Mouse (Mus musculus): Measurements from ENCODE around the gene Adcy2. TPM values are rescaled to one million over a fixed set of nuclear protein-coding genes. Genes with fewer than 3 reads are reported as not detected.
A peak's percentile ranks its signal among the peaks of the same experiment; 100 is the strongest.

The Adcy2 gene
- polyA plus RNA-seq (2014; fragmentation: Nextera tagmentation; extraction: Ambion mirVana) = 1.4 and 1.5 TPM in 2 replicates

DNA sequence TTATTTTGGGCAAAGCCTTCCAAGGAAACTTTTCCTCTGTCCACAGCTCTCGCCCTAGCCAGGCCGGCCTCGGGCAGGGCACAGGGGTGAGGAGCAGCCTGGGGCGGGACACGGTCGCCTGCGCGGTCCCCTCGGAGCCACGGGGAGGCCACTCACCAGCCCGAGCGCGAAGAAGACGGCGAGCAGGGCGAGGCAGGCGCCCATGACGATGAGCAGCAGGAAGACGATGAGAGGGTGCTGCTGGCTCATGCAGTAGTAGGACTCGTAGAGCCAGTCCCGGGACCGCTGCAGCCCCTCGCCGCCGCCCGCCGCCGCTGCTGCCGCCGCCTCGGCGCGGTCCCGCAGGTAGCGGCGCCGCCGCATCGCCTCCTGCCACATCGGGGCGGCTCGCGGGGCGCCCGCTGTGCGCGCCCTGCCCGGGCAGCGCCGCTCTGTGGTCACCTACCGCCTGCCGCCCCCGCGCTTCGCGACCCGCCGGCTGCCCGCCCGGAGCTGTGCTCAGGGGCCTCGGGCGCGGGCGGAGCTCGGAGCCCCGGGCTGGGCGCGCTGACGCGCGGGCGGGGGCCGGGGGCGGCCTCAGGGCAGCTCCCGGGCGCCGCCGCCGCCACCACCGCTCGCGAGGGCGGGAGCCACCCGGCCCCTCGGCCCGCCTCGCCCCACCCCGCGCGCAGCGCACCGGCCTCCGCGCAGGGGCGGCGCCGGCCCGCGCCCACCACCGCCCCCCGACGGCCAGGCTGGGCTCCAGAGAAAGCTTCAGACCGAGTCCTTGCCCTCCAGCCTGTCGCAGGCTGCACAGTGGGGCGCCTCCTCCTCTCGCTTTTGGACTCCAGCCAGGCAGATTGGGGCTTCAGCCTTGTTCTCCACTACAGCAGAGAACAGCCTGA is at the start of gene Adcy2:
TSS of gene Adcy2 (minus strand) at position 624 of the 884 bp plus-strand sequence.
- WGBS = under 1% methylated on average over 83 of the region's 106 CpGs
- Histone ChIP-seq H3K27ac (ENCODE audit: low read depth, low read length) (no peak within 1 kb of the TSS), H3K4me2 (peak within 1 kb of the TSS; percentile 88), H3K27me3 (ENCODE audit: control insufficient read depth, insufficient read depth, low read length) (peaks cover 22% of the 10 kb centered on the region), H3K4me3 (ENCODE audit: low read depth, low read length) (peak within 1 kb of the TSS; percentile 60), H3K36me3 (ENCODE audit: control insufficient read depth, insufficient read depth, low read length) (no peaks in the 10 kb centered on the region), H3K9ac (ENCODE audit: low read length) (peak within 1 kb of the TSS; percentile 72), H3K9me3 (ENCODE audit: control insufficient read depth, low read length) (no peaks in the 10 kb centered on the region), H3K4me1 (ENCODE audit: control insufficient read depth, insufficient read depth, low read length) (peaks cover 4% of the 10 kb centered on the region; the same call in 1 of the 2 replicates)
- DNase-seq (ENCODE audit: low spot score, missing footprints) = peak; percentile 93
- ATAC-seq (ENCODE audit: low FRiP score) = peak; percentile 92

- Histone ChIP-seq H3K9me3 (ENCODE audit: control insufficient read depth, low read length) (no peaks in the 10 kb centered on the region), H3K4me3 (ENCODE audit: low read depth, low read length) (no peak overlapping the region), H3K4me2 (no peak overlapping the region), H3K27ac (ENCODE audit: low read depth, low read length) (no peak overlapping the region), H3K9ac (ENCODE audit: low read length) (no peak overlapping the region), H3K4me1 (ENCODE audit: control insufficient read depth, insufficient read depth, low read length) (no peaks in the 10 kb centered on the region), H3K36me3 (ENCODE audit: control insufficient read depth, insufficient read depth, low read length) (no peaks in the 10 kb centered on the region), H3K27me3 (ENCODE audit: control insufficient read depth, insufficient read depth, low read length) (no peaks in the 10 kb centered on the region)
- 89% methylated on average over 5 of the region's 5 CpGs for WGBS
- ATAC-seq (ENCODE audit: low FRiP score) (no peak), DNase-seq (ENCODE audit: low spot score, missing footprints) (no peak)
Measured at GRCm38 (mm10) chr13:69036991-69037597, 37.8 kb upstream of the Adcy2 start.

- Histone ChIP-seq H3K4me2 (no peak overlapping the region), H3K4me3 (ENCODE audit: low read depth, low read length) (no peak overlapping the region), H3K36me3 (ENCODE audit: control insufficient read depth, insufficient read depth, low read length) (no peaks in the 10 kb centered on the region), H3K9me3 (ENCODE audit: control insufficient read depth, low read length) (no peaks in the 10 kb centered on the region), H3K27ac (ENCODE audit: low read depth, low read length) (no peak overlapping the region), H3K27me3 (ENCODE audit: control insufficient read depth, insufficient read depth, low read length) (no peaks in the 10 kb centered on the region), H3K4me1 (ENCODE audit: control insufficient read depth, insufficient read depth, low read length) (no peaks in the 10 kb centered on the region), H3K9ac (ENCODE audit: low read length) (no peak overlapping the region)
- 78% methylated on average over 1 of the region's 1 CpGs for WGBS
- no peak for ATAC-seq (ENCODE audit: low FRiP score)
- no peak for DNase-seq (ENCODE audit: low spot score, missing footprints)
Measured at GRCm38 (mm10) chr13:69034621-69035020, 35.3 kb upstream of the Adcy2 start.

DNA sequence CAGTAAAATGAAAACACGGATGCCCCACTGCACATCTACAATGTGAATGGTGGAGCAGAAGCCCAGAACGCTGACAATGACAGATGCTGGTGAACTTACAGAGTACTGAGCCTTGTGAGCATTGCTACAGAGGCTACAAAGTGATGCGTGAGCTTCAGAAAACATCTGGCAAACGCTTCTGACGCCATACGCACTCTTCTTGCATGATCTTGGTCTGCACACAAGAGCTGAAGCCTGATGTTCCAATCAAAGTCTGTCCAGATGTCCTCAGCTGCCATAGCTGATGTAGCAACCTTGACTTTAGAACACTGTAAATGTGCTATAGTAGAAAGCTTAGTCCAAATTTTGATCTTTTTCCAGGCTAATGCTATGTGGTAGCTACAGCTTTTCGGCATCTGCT is 34.2 kb upstream of the Adcy2 start:
- no peak for ATAC-seq (ENCODE audit: low FRiP score)
- no peaks in the 10 kb centered on the region for H3K4me1 ChIP-seq (ENCODE audit: control insufficient read depth, insufficient read depth, low read length)
- H3K4me2 ChIP-seq = no peak overlapping the region
- H3K27ac ChIP-seq (ENCODE audit: low read depth, low read length) = no peak overlapping the region
- H3K4me3 ChIP-seq (ENCODE audit: low read depth, low read length) = no peak overlapping the region
- H3K9ac ChIP-seq (ENCODE audit: low read length) = no peak overlapping the region
- no peaks in the 10 kb centered on the region for H3K36me3 ChIP-seq (ENCODE audit: control insufficient read depth, insufficient read depth, low read length)
- WGBS = 92% methylated on average over 7 of the region's 7 CpGs
- H3K9me3 ChIP-seq (ENCODE audit: control insufficient read depth, low read length) = no peaks in the 10 kb centered on the region
- no peak for DNase-seq (ENCODE audit: low spot score, missing footprints)
- no peaks in the 10 kb centered on the region for H3K27me3 ChIP-seq (ENCODE audit: control insufficient read depth, insufficient read depth, low read length)

DNA sequence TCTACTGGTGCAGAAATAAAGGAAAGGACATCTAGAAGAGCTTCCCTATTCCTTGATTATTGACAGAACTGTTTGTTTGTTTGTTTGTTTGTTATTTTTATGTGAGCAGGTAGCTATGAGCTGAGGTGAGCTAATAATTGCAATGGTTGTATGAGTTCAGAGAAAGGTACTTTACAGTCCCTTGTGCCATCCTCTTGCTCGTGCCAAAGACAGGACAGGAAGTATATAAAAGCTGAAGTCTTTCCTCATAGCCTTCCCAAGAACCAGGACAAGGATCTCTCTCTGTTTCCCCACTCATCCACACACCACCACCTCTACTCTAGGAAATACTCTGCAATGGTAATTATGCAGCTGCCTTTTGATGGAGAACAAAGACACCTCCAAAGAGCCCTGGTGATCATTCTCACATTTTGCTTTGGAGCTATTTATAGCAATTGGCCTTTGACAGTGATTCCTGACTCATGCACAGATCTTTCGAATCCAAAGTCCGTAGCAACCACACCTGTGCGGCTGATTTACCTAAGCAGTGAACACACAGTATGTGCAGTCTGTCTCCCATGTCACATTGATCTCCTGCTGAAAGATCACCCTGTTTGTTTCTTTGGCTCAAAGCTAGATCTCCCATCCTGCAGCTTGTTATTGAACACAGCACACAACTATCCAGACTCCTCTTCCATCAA is 29.9 kb upstream of the Adcy2 start:
- Histone ChIP-seq H3K9ac (ENCODE audit: low read length) (no peak overlapping the region), H3K36me3 (ENCODE audit: control insufficient read depth, insufficient read depth, low read length) (no peaks in the 10 kb centered on the region), H3K4me1 (ENCODE audit: control insufficient read depth, insufficient read depth, low read length) (no peaks in the 10 kb centered on the region), H3K4me2 (no peak overlapping the region), H3K27me3 (ENCODE audit: control insufficient read depth, insufficient read depth, low read length) (no peaks in the 10 kb centered on the region), H3K9me3 (ENCODE audit: control insufficient read depth, low read length) (no peaks in the 10 kb centered on the region), H3K4me3 (ENCODE audit: low read depth, low read length) (no peak overlapping the region), H3K27ac (ENCODE audit: low read depth, low read length) (no peak overlapping the region)
- ATAC-seq (ENCODE audit: low FRiP score) = no peak
- 86% methylated on average over 4 of the region's 4 CpGs for WGBS
- DNase-seq (ENCODE audit: low spot score, missing footprints) = no peak

DNA sequence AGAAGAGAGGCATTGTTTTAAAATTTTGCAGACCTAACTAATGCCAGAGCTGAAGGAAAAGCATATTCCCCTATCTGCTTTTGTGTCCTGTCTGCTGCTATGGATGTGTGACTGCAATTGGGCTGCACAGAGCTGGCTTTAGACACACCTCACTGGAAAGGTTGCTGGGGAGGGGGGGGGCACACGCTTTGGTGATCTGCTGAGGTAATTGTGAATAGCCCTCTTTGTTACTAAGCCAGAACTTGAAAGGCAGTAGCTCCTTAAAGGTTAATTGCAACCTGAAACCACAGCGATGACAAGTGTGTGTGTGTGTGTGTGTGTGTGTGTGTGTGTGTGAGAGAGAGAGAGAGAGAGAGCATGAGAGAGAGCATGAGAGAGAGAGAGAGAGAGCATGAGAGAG is 25.6 kb upstream of the Adcy2 start:
- no peak overlapping the region for H3K27ac ChIP-seq (ENCODE audit: low read depth, low read length)
- H3K4me1 ChIP-seq (ENCODE audit: control insufficient read depth, insufficient read depth, low read length) = no peaks in the 10 kb centered on the region
- H3K9me3 ChIP-seq (ENCODE audit: control insufficient read depth, low read length) = no peaks in the 10 kb centered on the region
- no peak overlapping the region for H3K4me3 ChIP-seq (ENCODE audit: low read depth, low read length)
- H3K36me3 ChIP-seq (ENCODE audit: control insufficient read depth, insufficient read depth, low read length) = no peaks in the 10 kb centered on the region
- no peak for DNase-seq (ENCODE audit: low spot score, missing footprints)
- H3K4me2 ChIP-seq = no peak overlapping the region
- ATAC-seq (ENCODE audit: low FRiP score) = no peak
- no peaks in the 10 kb centered on the region for H3K27me3 ChIP-seq (ENCODE audit: control insufficient read depth, insufficient read depth, low read length)
- 53% methylated on average over 2 of the region's 2 CpGs for WGBS
- no peak overlapping the region for H3K9ac ChIP-seq (ENCODE audit: low read length)

GRCm38 (mm10) chr13:69023239-69023638 is 23.9 kb upstream of the Adcy2 start:
- WGBS = 95% methylated on average over 2 of the region's 2 CpGs
- no peak for ATAC-seq (ENCODE audit: low FRiP score)
- DNase-seq (ENCODE audit: low spot score, missing footprints) = no peak
- H3K4me1 ChIP-seq (ENCODE audit: control insufficient read depth, insufficient read depth, low read length) = no peaks in the 10 kb centered on the region
- no peaks in the 10 kb centered on the region for H3K9me3 ChIP-seq (ENCODE audit: control insufficient read depth, low read length)
- H3K4me3 ChIP-seq (ENCODE audit: low read depth, low read length) = no peak overlapping the region
- H3K27ac ChIP-seq (ENCODE audit: low read depth, low read length) = no peak overlapping the region
- H3K4me2 ChIP-seq = no peak overlapping the region
- no peaks in the 10 kb centered on the region for H3K36me3 ChIP-seq (ENCODE audit: control insufficient read depth, insufficient read depth, low read length)
- no peak overlapping the region for H3K9ac ChIP-seq (ENCODE audit: low read length)
- H3K27me3 ChIP-seq (ENCODE audit: control insufficient read depth, insufficient read depth, low read length) = no peaks in the 10 kb centered on the region

- DNase-seq (ENCODE audit: low spot score, missing footprints) (no peak), ATAC-seq (ENCODE audit: low FRiP score) (no peak)
- H3K4me3 ChIP-seq (ENCODE audit: low read depth, low read length) = no peak overlapping the region
- H3K4me2 ChIP-seq = no peak overlapping the region
- H3K9ac ChIP-seq (ENCODE audit: low read length) = no peak overlapping the region
- H3K27ac ChIP-seq (ENCODE audit: low read depth, low read length) = no peak overlapping the region
- H3K27me3 ChIP-seq (ENCODE audit: control insufficient read depth, insufficient read depth, low read length) = no peaks in the 10 kb centered on the region
- no peaks in the 10 kb centered on the region for H3K9me3 ChIP-seq (ENCODE audit: control insufficient read depth, low read length)
- WGBS = 73% methylated on average over 2 of the region's 2 CpGs
- no peaks in the 10 kb centered on the region for H3K4me1 ChIP-seq (ENCODE audit: control insufficient read depth, insufficient read depth, low read length)
- no peaks in the 10 kb centered on the region for H3K36me3 ChIP-seq (ENCODE audit: control insufficient read depth, insufficient read depth, low read length)
Measured at GRCm38 (mm10) chr13:69020574-69020973, 21.2 kb upstream of the Adcy2 start.

DNA sequence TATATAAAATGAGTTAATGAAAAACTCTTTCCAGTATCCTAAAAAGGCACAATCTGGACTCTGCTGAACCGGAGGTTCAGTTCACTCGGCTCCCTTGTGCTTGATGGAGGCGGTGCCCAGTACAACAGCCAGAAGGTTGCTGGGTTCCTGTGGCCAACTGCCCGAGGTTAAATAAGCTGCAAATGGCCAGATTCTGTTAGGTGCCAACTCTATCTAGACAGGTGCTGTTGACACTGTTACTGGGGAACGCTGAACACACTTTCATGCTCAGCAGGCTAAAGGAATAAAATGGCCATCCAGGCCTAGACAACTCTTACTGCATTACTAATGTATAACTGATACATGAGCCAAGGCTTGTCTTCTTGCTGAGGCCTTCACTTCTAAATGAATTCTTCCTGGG is 7.6 kb upstream of the Adcy2 start:
- 77% methylated on average over 5 of the region's 5 CpGs for WGBS
- Histone ChIP-seq H3K9ac (ENCODE audit: low read length) (no peak overlapping the region), H3K36me3 (ENCODE audit: control insufficient read depth, insufficient read depth, low read length) (no peaks in the 10 kb centered on the region)

More for the DNA sequence above, 7.6 kb upstream of the Adcy2 start:
- Histone ChIP-seq H3K4me2 (no peak overlapping the region), H3K9me3 (ENCODE audit: control insufficient read depth, low read length) (no peaks in the 10 kb centered on the region), H3K27ac (ENCODE audit: low read depth, low read length) (no peak overlapping the region), H3K4me1 (ENCODE audit: control insufficient read depth, insufficient read depth, low read length) (no peaks in the 10 kb centered on the region), H3K4me3 (ENCODE audit: low read depth, low read length) (no peak overlapping the region), H3K27me3 (ENCODE audit: control insufficient read depth, insufficient read depth, low read length) (no peaks in the 10 kb centered on the region)
- no peak for ATAC-seq (ENCODE audit: low FRiP score)
- DNase-seq (ENCODE audit: low spot score, missing footprints) = no peak
